Mouse (Mus musculus): Measurements from ENCODE around the gene Prdx3. TPM values are rescaled to one million over a fixed set of nuclear protein-coding genes. Genes with fewer than 3 reads are reported as not detected.
A peak's percentile ranks its signal among the peaks of the same experiment; 100 is the strongest.

Prdx3 gene
- polyA plus RNA-seq (2015; fragmentation: Nextera tagmentation; extraction: Ambion mirVana): 114 and 116 TPM in 2 replicates

- peak within 1 kb of the TSS; percentile 66 for H3K4me3 ChIP-seq
- peak within 1 kb of the TSS; percentile 73 for H3K27ac ChIP-seq
- peaks cover 10% of the 10 kb centered on the region for H3K36me3 ChIP-seq
- no peaks in the 10 kb centered on the region for H3K9me3 ChIP-seq
- WGBS: under 1% methylated on average over 28 of the region's 28 CpGs
- peak within 1 kb of the TSS; percentile 66 for H3K9ac ChIP-seq
- peak; percentile 97 for ATAC-seq (ENCODE audit: borderline replicate concordance, extremely low read depth, low FRiP score, low TSS enrichment)
- peak within 1 kb of the TSS; percentile 63 for H3K4me2 ChIP-seq
- no peaks in the 10 kb centered on the region for H3K27me3 ChIP-seq
- peaks cover 14% of the 10 kb centered on the region for H3K4me1 ChIP-seq
Observed at GRCm38 (mm10) chr19:60874064-60874694, at the start of gene Prdx3. Prdx3 (minus strand) TSS chr19:60874556.

GRCm38 (mm10) chr19:60916869-60917570 is 42.7 kb upstream of the Prdx3 start:
- no peaks in the 10 kb centered on the region for H3K27me3 ChIP-seq
- H3K4me2 ChIP-seq: no peak overlapping the region
- no peak overlapping the region for H3K27ac ChIP-seq
- H3K4me1 ChIP-seq: 0 out of 2 replicates have a peak, but pooled peaks cover 4% of the 10 kb centered on the region
- no peak overlapping the region for H3K9ac ChIP-seq
- no peak for ATAC-seq (ENCODE audit: borderline replicate concordance, extremely low read depth, low FRiP score, low TSS enrichment)
- no peaks in the 10 kb centered on the region for H3K9me3 ChIP-seq
- H3K36me3 ChIP-seq: no peaks in the 10 kb centered on the region
- 81% methylated on average over 6 of the region's 6 CpGs for WGBS
- no peak overlapping the region for H3K4me3 ChIP-seq

DNA sequence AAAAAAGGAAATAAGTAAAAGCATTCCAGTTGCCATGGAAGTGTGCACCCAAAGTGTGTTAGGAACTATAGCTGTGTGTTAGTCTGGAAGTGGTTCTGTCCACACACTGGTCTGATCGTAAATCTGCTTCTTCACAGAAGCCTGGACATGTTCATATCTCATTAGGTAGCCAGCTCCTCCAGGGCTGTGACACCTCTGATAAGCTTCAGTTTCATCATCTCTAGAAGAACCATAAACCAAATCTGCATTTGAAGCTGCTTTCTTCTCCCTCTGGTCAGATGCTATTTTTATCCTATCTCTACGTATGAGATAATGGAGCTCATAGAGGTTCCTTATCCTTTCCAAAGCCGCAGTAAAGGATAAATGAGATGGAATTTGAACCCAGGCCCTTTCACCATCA is 41.5 kb upstream of the Prdx3 start:
- 67% methylated on average over 3 of the region's 3 CpGs for WGBS
- Histone ChIP-seq H3K4me2 (no peak overlapping the region), H3K27me3 (no peaks in the 10 kb centered on the region), H3K4me1 (0 out of 2 replicates have a peak, but pooled peaks cover 4% of the 10 kb centered on the region), H3K4me3 (no peak overlapping the region), H3K36me3 (no peaks in the 10 kb centered on the region), H3K27ac (no peak overlapping the region), H3K9me3 (no peaks in the 10 kb centered on the region), H3K9ac (no peak overlapping the region)
- ATAC-seq (ENCODE audit: borderline replicate concordance, extremely low read depth, low FRiP score, low TSS enrichment): no peak

- 46% methylated on average over 4 of the region's 4 CpGs for WGBS
- H3K27ac ChIP-seq: no peak overlapping the region
Observed at GRCm38 (mm10) chr19:60915236-60915635, 40.9 kb upstream of the Prdx3 start.

DNA sequence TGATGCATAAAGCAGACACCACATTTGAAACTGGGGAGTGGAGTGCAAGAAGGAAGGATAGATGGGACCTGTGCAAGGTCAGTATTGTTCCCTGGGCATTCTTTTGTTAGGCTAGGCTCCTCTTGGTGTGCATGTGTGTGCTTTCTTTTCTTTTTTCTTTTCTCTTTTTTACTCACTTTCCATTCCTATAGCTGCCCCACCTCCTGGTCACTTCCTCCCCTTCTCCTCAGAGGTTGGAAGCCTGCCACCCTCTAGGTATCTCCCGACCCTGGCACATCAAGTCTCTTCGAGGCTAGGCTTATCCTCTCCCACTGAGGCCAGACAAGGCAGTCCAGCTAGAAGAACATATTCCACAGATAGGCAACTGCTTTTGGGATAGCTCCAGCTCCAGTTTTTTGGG is 37.3 kb upstream of the Prdx3 start:
- no peaks in the 10 kb centered on the region for H3K27me3 ChIP-seq
- H3K27ac ChIP-seq: no peak overlapping the region
- H3K9me3 ChIP-seq: no peaks in the 10 kb centered on the region
- no peak overlapping the region for H3K4me3 ChIP-seq
- H3K4me2 ChIP-seq: no peak overlapping the region
- no peak overlapping the region for H3K9ac ChIP-seq
- WGBS: 70% methylated on average over 2 of the region's 2 CpGs
- no peak for ATAC-seq (ENCODE audit: borderline replicate concordance, extremely low read depth, low FRiP score, low TSS enrichment)
- H3K36me3 ChIP-seq: no peaks in the 10 kb centered on the region
- H3K4me1 ChIP-seq: 0 out of 2 replicates have a peak, but pooled peaks cover 4% of the 10 kb centered on the region

More at GRCm38 (mm10) chr19:60915236-60915635, 40.9 kb upstream of the Prdx3 start:
- H3K9ac ChIP-seq: no peak overlapping the region
- H3K27me3 ChIP-seq: no peaks in the 10 kb centered on the region
- no peak overlapping the region for H3K4me3 ChIP-seq
- no peak overlapping the region for H3K4me2 ChIP-seq
- no peak for ATAC-seq (ENCODE audit: borderline replicate concordance, extremely low read depth, low FRiP score, low TSS enrichment)
- H3K4me1 ChIP-seq: 0 out of 2 replicates have a peak, but pooled peaks cover 4% of the 10 kb centered on the region
- no peaks in the 10 kb centered on the region for H3K36me3 ChIP-seq
- H3K9me3 ChIP-seq: no peaks in the 10 kb centered on the region

GRCm38 (mm10) chr19:60910304-60910703 is 35.9 kb upstream of the Prdx3 start:
- ATAC-seq (ENCODE audit: borderline replicate concordance, extremely low read depth, low FRiP score, low TSS enrichment): no peak
- no peaks in the 10 kb centered on the region for H3K36me3 ChIP-seq
- H3K4me3 ChIP-seq: no peak overlapping the region
- 0 out of 2 replicates have a peak, but pooled peaks cover 2% of the 10 kb centered on the region for H3K4me1 ChIP-seq
- no peaks in the 10 kb centered on the region for H3K27me3 ChIP-seq
- no peak overlapping the region for H3K9ac ChIP-seq
- no peak overlapping the region for H3K4me2 ChIP-seq
- no peaks in the 10 kb centered on the region for H3K9me3 ChIP-seq
- no peak overlapping the region for H3K27ac ChIP-seq

- ATAC-seq (ENCODE audit: borderline replicate concordance, extremely low read depth, low FRiP score, low TSS enrichment): no peak
- WGBS: 95% methylated on average over 5 of the region's 5 CpGs
- Histone ChIP-seq H3K9ac (no peak overlapping the region), H3K36me3 (no peaks in the 10 kb centered on the region), H3K27ac (no peak overlapping the region), H3K4me1 (peaks cover 7% of the 10 kb centered on the region; the same call in 1 of the 2 replicates), H3K27me3 (no peaks in the 10 kb centered on the region), H3K9me3 (no peaks in the 10 kb centered on the region), H3K4me3 (no peak overlapping the region), H3K4me2 (no peak overlapping the region)
Observed at GRCm38 (mm10) chr19:60905477-60905876, 31.1 kb upstream of the Prdx3 start.

- no peak overlapping the region for H3K4me2 ChIP-seq
- no peaks in the 10 kb centered on the region for H3K36me3 ChIP-seq
- WGBS: 81% methylated on average over 1 of the region's 1 CpGs
- no peaks in the 10 kb centered on the region for H3K27me3 ChIP-seq
- H3K27ac ChIP-seq: no peak overlapping the region
- H3K4me3 ChIP-seq: no peak overlapping the region
- no peak overlapping the region for H3K9ac ChIP-seq
- no peak for ATAC-seq (ENCODE audit: borderline replicate concordance, extremely low read depth, low FRiP score, low TSS enrichment)
- H3K4me1 ChIP-seq: peaks cover 7% of the 10 kb centered on the region; the same call in 1 of the 2 replicates
- no peaks in the 10 kb centered on the region for H3K9me3 ChIP-seq
Observed at GRCm38 (mm10) chr19:60903971-60904370, 29.6 kb upstream of the Prdx3 start.

DNA sequence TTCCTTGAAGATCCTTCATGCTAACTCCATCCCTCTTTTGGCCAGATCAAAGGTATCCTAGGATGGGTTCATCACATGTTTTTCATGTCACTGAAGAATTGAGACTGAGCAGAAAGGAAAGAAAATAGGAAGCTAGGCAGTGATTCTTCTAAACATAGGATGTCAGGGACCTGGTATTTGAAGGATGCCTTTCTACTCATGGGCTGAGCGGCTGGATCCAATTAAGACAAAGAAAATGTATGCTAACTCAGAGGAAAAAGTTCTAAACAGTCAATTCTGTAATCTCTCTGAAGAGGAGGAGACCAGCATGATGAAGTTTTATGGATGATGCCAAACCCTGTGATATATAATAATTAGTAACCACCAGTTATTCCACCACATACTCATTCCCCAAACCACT is 28.8 kb upstream of the Prdx3 start:
- Histone ChIP-seq H3K9ac (no peak overlapping the region), H3K4me3 (no peak overlapping the region), H3K36me3 (no peaks in the 10 kb centered on the region), H3K4me1 (peaks cover 7% of the 10 kb centered on the region; the same call in 1 of the 2 replicates), H3K4me2 (no peak overlapping the region), H3K27me3 (no peaks in the 10 kb centered on the region), H3K27ac (no peak overlapping the region), H3K9me3 (no peaks in the 10 kb centered on the region)
- ATAC-seq (ENCODE audit: borderline replicate concordance, extremely low read depth, low FRiP score, low TSS enrichment): no peak
- WGBS: 69% methylated on average over 1 of the region's 1 CpGs

DNA sequence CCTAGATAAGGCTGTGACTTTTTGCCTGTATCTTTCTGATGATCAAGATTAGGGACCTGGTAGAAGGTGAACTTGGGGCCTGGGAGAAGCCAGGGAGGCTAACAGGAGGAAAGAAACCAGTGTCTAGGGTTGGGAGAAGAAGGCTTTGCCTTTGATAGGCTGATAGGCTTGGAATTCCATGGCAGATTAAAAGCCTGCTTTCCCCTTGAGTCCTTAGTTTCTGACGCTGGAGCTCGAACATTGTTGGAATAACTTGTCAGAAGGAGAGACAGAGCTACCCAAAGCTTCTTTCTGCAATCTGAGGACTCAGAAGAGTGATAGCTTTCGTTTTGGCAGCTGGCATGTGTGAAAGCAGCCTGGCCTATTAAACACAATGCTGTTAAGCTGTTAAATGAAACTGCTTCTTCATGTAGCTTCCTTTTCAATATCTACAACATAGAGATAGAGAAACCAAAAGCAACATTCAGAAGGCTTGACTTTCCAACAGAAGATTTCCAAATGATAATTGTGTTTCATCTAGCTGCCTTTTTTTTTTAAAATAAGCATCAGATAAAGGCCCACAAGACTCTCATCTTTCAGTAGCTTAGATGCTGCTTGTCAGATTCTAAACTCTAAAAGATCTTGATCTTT is 21.0 kb upstream of the Prdx3 start:
- no peak overlapping the region for H3K9ac ChIP-seq
- H3K27me3 ChIP-seq: no peaks in the 10 kb centered on the region
- H3K27ac ChIP-seq: no peak overlapping the region
- H3K9me3 ChIP-seq: no peaks in the 10 kb centered on the region
- H3K4me3 ChIP-seq: no peak overlapping the region
- no peaks in the 10 kb centered on the region for H3K36me3 ChIP-seq
- ATAC-seq (ENCODE audit: borderline replicate concordance, extremely low read depth, low FRiP score, low TSS enrichment): no peak
- WGBS: 27% methylated on average over 3 of the region's 3 CpGs
- peaks cover 15% of the 10 kb centered on the region for H3K4me1 ChIP-seq
- H3K4me2 ChIP-seq: no peak overlapping the region

- H3K9me3 ChIP-seq: no peaks in the 10 kb centered on the region
- peaks cover 26% of the 10 kb centered on the region for H3K4me1 ChIP-seq
- no peaks in the 10 kb centered on the region for H3K27me3 ChIP-seq
- H3K36me3 ChIP-seq: no peaks in the 10 kb centered on the region
- H3K4me3 ChIP-seq: peak overlapping the region; percentile 72
- peak overlapping the region; percentile 75 for H3K4me2 ChIP-seq
- WGBS: 33% methylated on average over 1 of the region's 1 CpGs
- ATAC-seq (ENCODE audit: borderline replicate concordance, extremely low read depth, low FRiP score, low TSS enrichment): no peak
- H3K9ac ChIP-seq: no peak overlapping the region
- no peak overlapping the region for H3K27ac ChIP-seq
Observed at GRCm38 (mm10) chr19:60891934-60892547, 17.7 kb upstream of the Prdx3 start.

All from lung, embryonic 15.5 days (tissue).